Mouse (Mus musculus): ENCODE measurements around the gene Rab3il1.

The Rab3il1 gene

DNA sequence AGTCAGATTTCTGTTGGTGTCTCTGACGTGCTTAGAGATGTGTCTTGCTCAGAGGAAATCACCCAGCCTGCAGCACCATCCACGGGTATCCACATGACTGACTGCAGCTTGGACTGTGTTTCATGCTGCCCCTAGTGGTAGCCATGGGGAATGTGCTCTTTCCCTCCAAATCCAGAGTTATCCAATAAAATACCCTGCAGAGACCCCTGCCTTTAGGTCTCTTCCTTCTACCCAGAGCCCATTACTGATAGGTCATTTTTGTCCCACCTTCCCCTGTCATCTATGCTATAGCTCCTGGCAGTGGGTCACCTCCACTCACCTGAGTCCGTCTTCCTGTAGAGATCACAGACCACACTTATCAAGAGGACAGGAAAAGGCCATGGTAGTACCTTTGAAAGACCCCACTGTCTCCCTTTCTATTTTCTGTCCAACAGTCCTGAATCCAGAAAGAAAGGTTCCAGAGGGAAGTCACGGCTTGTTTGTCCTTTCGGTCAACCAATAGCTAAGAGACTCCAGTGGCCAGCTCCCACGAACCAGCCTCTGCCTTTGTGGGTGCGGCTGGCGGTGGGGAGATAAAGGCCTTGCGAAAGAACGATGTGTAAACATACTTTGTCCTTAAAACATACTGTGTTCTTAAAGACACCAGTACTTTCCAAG, 58.6 kb downstream of the Rab3il1 start:
- peak in 1 of 2 experiments; percentile 54 for DNase-seq (ENCODE audit: low spot score in 2 of 2)

DNA sequence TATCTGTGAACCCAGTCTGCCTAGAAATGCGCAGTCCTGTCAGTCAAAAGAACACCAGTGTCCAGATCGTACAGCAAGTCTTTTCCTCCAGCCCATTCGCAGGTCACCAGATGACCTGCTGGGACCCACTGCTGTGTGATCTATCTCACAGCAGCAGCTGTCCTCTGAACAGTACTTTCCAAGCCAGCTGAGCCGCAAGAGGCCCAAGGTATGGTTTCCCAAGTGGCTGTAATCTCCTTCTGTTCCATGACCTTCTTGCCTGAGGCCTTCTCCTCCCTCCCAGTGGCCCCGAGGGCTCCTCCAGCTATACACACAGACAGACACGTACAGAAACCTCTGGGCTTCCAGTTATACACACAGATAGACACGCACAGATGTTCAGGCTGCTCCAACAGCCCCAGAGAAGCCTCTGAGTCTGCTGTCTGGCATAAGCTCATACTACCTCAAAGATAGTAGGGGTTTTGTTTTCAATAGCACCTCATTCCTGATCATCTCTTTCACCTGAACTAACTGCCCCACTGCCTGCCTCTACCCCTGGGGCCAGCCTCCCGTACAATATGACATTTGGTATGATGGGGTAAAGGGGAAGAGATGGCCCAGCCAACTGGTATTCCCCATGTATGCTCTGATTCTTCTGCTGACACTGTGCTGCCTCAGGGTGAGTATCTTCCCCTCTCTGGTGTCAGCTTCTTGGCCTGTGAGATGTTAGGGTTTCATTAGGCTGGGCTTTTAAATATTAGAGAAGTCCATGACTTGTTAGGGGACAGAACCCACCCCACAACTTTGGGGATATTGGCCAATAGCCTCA, 59.5 kb downstream of the Rab3il1 start:
- DNase-seq (ENCODE audit: low spot score in 2 of 2), result no peak

DNA sequence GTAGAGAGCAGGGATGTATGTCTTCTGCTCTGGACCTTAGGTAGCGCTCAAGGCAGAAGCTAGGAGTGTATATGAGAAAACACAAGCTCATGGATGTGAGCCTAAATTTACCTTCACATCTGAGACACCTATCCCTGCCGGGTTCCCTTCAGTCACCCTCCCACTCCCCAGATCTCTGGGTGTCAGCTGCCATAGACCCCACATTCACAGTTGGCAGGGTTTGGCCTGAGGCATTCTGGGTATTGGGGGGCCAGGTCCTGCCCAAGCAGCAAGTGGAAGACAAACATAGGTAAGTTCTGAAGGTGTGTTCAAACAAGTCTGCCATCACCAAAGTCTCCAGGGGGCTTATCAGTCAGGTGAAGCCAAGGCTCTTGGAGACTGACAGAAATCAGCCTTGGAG, 60.2 kb downstream of the Rab3il1 start:
- no peak for DNase-seq (ENCODE audit: low spot score in 2 of 2)

DNA sequence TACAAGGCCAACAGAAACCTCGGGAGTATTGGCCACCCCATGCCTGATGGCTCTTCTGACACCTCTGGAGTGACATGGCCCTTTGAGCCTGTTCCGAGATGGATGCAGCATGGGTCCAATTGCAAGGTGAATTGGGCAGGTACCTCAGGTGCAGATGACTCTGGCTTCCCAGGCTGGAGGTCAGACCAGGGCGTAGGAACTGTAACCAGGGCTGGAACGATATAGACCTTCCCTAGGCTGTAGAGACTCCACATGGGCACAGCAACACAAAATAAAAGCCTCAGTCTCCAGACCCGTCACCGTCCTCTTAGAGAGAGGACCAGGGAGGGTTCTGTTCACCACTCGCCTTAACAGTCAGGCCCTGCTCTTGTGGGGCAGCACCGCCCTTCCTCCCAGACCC, 60.8 kb downstream of the Rab3il1 start:
- DNase-seq (ENCODE audit: low spot score in 2 of 2), result no peak

DNA sequence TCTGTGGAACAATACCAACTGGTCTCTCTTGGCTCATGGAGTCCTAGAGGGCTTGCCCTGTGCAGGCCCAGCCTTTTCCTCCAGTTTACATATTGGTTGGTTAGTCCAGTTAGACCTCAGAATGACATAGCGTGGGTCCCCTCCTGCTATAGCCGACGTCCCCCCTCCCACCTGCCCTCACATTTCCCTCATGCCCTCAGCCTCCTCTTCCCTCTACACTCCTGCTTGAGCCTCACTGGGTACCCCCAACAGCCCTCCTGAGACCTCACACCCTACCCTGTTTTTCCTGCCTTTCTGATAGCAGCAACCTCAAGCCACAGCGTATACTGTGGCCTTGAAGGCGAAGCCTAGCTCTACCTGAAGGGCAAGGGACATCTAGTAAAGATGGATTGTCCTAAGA, 61.4 kb downstream of the Rab3il1 start:
- DNase-seq (ENCODE audit: low spot score in 2 of 2), result no peak

DNA sequence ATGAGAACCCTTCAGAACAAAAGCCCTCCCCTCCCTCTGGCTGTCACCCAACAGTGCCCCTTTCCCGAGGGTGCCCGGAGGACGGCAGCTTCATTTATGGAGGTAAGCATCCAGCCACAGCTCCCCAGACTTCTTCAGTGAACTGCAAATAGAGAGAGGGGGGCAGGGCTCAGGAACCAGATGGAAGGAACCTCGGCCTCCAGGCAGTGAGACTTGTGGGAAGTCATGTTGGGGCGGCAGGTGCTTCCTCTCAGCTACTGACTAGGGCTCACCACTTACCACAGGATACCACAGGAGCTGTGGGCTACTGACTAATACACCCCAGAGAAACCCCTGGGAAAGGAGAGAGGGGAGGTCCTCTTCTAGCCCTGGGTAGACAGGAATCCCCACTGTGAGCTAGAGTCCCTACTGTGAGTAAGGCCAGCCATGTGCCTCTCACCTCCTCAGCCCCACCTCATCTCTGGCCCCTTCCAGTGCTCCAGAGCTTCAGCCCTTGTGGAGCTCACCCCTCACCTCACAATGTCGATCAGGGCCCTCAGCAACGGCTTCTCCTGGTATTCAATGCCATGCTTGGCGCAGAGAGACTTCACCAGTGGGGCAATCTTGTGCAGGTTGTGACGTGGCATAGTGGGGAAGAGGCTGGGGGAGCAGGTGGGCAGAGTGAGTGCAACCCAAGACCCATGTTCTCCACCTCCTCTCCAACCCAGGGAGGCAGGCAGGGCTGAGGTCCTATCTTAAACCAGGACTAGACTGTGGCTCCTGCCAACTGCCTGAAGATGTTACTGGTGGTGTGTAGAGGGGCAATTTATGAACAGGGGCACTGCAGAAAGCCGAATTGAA, 62.9 kb downstream of the Rab3il1 start:
- peak in 1 of 2 experiments; percentile 32 for DNase-seq (ENCODE audit: low spot score in 2 of 2)

DNA sequence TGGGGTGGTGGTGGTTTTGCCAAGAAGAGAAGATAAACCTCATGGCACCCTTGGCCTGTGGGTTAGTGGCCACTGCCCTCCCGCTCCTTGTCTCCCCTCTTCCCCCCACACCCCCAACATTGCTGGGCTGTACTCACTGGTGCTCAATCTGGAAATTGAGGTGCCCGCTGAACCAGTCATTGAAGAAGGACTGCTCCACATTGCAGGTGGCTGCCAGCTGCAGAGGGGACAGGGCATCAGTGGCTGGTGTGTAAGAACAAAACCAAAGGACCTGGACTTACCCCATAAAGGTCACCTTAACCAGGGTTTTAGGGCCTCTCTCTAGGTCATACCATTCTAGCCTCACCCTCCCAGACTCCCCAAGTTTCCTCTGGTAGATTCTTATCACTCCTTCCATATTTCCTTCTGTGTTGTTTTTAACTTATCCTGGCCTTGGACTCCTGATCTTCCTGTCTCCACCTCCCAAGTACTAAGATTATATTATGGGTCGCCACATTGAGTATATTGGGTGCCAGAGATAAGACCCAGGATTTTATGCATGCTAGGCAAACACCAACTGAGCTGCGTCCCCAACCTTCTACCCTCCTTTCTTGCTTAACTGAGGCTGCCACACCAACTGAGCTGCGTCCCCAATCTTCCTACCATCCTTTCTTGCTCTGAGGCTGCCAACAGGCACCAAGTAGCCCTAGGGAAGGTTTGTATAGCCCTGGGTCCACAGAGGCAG, 64.2 kb downstream of the Rab3il1 start:
- no peak for DNase-seq (ENCODE audit: low spot score in 2 of 2)

DNA sequence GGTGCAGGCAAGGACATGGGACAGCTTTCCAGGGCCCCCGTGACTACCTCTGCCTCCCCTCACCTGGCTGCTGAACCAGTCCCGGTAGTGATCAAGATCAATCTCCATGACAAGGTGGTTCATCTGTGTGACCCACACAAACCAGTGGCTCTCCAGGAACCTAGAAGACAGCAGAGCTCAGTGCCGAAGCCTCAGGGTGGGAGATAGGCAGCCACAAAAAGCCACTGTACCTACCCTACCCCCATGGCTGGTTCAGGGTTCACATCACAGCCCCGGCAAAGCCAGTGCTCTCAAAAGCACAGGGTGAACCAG, 64.7 kb downstream of the Rab3il1 start:
- no peak for DNase-seq (ENCODE audit: low spot score in 2 of 2)

DNA sequence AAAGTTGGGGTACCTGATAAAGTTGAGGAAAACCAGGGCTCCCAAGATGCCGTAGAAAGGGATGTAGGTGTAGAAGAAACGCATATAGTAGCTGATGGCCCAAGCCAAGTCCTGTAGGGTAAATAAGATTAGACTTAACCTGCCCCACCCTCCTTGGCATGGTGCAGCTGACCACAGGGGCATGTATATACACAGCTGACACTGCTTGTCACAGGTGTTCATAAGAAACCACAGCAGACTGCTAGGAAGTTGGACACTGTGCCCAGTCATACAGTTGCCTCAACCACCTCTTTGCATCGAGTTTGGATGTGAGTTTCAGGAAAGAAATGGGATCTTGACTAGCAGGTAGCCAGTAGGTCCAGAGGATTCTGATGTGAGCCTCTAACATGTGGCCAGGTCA, 65.0 kb downstream of the Rab3il1 start:
- DNase-seq (ENCODE audit: low spot score in 2 of 2), result no peak

DNA sequence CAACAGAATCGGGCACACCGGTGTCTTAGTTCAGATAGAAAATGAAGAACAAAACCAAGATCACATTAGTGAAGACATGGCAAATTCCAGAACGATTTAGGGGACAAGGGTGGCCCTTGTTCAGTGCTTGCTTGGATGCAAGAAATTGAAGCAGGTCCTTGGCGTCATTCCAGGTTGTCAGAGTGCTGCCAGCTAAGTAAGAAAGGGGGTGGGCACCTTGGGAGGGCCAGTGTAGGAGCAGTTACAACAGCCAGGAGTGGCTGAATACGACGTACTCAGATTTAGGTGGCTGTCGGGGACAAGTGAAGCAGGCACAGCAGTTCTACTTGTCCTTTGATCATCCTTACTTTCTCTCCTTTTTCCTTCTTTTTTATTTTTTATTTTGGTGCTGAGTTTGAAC, 66.2 kb downstream of the Rab3il1 start:
- DNase-seq (ENCODE audit: low spot score in 2 of 2), result no peak

DNA sequence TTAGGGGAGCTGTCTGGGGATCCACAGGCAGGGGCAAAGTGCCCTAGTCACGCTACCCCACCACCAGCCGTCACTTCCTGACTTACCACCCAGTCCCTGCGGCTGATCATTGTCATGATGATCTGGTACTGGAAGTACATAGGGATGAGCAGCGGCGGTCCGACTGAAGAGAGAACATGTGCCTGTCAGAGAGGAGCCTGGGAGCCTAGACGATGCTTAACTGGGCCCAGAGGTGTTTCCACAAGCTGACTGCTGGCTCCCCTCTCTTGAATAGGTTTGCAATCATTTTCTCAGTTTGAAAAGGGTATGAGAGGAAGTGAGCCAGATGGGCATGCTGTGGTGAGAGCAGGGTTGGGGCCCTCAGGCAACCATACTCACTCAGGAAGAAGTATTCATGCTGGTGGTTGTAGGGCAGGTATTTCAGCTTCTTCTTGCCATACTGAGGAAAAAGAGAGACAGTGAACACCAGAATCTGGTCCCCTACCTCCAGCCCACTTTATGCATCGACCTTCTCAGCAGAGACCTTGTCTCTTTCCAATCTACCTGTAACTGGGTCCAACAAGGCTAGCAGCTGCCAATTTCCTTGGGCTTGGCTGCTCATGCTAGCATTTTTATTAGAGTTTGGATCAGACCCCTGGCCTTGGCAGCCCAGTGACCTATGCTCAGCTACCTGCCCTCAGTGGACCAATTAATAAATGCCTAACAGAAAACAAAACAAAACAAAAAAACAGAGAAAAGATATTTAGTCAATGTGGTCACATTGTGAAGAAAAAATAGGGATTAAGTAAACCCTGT, 68.9 kb downstream of the Rab3il1 start:
- no peak for DNase-seq (ENCODE audit: low spot score in 2 of 2)

DNA sequence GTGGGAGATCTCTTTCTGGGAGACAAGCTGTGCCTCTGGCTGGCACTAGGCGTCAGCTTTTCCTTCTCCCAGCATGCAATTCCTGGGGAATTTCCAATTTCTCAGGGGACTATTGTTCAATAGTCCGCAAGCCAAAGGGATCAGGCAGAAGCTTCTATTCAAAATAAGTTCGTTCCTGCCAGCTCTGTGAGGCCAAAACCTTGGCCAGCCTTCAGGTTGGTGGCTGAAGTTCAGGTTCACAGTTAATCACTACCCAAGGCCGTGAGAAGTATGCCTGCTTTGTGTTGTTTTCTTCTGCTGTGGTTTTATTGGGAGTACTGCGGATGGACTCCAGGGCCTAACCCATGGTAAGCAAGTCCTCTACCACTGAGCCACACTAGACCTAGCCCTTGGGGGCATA, 69.7 kb downstream of the Rab3il1 start:
- peak in 1 of 2 experiments; percentile 35 for DNase-seq (ENCODE audit: low spot score in 2 of 2)

DNA sequence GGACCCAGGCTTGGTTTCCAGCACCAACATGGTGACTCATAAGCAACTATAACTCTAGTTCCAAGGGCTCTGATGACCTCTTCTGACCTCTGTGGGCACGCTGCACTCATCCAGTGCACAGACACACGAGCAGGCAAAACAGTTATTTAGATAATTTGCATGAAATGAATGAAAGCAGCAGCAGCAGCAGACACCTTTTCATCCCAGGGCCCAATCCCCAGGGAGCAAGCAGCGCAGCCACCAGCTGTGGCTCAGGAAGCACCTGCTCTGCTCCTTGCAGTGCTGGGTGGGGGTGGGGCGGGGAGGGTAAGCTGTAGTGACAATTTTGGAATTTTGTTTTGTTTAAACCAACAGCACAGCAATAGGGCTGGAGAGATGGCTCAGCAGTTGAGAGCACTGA, 70.4 kb downstream of the Rab3il1 start:
- DNase-seq (ENCODE audit: low spot score in 2 of 2), result no peak

DNA sequence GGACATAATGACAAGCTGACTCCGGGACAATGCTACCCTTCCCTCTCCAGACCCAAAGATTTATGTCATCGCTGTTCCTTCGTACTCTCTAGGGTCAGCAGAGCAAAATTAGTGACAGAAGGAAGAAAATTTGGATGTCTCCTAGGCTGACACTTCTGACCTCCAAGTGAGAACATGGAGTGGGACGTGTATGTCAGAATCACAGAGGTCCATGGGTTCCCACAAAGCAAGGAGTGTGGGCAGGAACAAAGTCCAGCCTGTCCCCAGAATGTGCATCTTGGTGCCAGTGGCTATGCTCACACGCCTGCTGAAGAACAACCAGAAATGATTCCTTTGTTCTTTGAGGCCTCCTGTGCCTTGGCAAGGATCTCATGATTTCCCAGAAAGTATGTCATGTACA, 71.7 kb downstream of the Rab3il1 start:
- no peak for DNase-seq (ENCODE audit: low spot score in 2 of 2)

DNA sequence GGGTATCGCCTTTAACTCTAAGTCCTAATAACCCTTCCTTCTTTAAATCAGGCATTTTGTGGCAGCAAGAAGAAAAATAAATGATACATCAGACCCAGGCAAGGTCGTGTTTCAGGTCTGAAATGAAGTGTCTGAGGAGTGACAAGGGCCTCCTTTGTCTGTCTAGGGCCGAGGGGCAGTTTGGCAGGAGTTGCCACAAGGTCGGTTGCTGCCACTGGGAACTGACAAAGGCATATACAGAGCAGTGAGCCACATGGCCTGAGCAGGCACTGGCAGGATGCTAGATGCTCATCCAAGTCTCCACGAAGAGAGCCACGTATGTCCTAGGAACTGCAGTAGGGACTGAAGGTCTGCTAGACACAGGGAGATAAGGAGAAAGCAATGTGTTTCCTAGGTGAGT, 76.9 kb downstream of the Rab3il1 start:
- DNase-seq (ENCODE audit: low spot score in 2 of 2), result no peak

DNA sequence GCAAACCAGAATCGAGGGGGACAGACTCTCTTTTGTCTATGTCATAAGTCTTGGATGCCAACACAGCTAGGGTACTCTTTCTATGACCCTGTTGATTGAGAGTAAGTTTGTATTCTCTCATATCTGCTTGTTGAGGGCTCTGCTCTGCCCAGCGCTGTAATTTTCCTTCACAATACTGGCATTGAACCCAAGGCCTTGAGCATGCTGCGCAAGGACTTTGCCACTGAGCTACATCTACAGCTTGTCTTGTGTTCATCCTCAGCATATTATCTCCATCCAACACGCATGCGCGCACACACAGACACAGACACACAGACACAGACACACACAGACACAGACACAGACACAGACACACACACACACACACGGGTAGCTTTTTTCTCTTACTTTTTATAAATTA, 78.9 kb downstream of the Rab3il1 start:
- DNase-seq (ENCODE audit: low spot score in 2 of 2), result no peak

DNA sequence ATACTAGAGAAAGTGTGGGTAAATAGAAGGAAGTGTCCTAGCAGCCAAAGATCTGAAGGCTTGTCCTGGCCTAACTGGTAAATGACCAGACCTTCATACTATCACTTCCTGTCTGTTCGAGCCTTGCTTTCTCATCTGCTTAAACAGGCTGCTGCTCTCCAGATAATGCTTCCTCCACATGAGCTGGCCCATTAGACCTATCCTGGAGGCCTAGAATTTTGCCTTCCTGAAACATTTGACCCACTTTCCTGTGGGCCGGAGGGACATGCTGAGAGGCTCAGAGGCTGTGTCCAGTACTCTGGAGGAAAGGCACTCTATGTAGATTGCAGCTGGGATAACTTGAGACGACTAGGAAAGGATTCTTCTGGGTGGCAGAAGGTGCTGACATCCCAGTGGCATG, 80.6 kb downstream of the Rab3il1 start:
- DNase-seq (ENCODE audit: low spot score in 2 of 2), result no peak

DNA sequence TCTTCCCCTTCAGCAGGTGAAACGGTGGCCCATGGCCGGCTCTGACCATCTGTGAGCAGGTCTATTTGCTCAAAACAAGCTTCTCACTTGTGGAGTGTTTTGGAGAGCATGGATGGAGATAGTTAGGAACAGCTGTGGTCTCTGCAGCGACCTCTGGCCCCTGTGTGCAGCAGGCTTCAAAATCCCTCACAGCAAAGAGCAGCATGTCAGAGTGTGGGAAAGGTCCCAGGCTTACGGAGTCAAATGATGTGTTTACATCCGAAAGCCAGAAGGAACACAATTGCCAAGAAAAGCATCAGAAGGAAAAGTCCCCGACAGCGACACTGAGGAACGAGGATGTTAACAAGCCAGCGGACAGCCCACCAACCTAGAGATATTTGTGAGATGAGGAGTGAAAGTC, 84.0 kb downstream of the Rab3il1 start:
- no peak for DNase-seq (ENCODE audit: low spot score in 2 of 2)

DNA sequence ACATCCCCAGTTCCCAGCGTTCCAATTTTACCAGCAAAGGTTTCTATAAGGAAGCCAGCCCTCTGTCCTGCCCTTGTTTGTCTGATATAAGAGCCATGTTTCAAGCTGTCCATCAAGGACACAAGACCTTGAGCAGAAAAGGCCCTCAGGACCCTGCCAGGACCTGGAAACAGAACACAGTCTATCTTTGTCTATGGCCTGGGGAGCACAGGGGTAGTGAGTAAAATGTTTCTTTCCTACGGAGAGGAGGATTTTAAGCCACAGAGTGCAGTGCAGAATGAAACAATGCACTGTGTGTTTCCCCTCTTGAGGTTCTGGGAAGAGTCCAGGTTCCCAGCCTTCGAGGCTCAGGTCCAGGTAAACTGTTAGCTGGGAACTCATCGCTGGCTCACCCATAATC, 85.5 kb downstream of the Rab3il1 start:
- no peak for DNase-seq (ENCODE audit: low spot score in 2 of 2)

Measured in right cerebral cortex, postnatal 36 days (tissue).